Mouse (Mus musculus) forebrain, embryonic 14.5 days (tissue): ENCODE measurements at regions not wholly inside any gene's neighbourhood (a gene's known extent, or its start where the extent isn't known, plus 50 kb on each side); places are given as distances from the start of the nearest gene placed in this dataset. TPM values are rescaled to one million over a fixed set of nuclear protein-coding genes. Genes with fewer than 3 reads are reported as not detected.

ENCODE experiments used
- ATAC-seq: fragments of 200-750 bp; cut with Nextera tagmentation; 2 replicates; pipeline ENCODE4 v1.8.0; 2017; ENCODE audit warnings: mild to moderate bottlenecking, moderate library complexity
- DNase-seq: peaks from one replicate; pipeline ENCODE4 v3.0.0-alpha.2; 2015; ENCODE audit warnings: low spot score
- H3K27ac ChIP-seq: fragments of 300-500 bp; sonication (generic); 2 replicates; pipeline ENCODE4 v1.5.1; 2014; ENCODE audit warnings: low read depth, mild to moderate bottlenecking, control low read depth, low read length, moderate library complexity
- H3K27me3 ChIP-seq: fragments of 300-500 bp; sonication (generic); replicated peaks from 2 replicates; pipeline ENCODE4 v1.6.1; 2014; ENCODE audit warnings: low read length, control low read depth, mixed read lengths; ENCODE audit not compliant: control insufficient read depth, insufficient read depth
- H3K36me3 ChIP-seq: fragments of 300-500 bp; sonication (generic); 2 replicates; pipeline ENCODE4 v1.6.1; 2014; ENCODE audit warnings: low read length, control low read depth; ENCODE audit not compliant: control insufficient read depth, insufficient read depth
- H3K4me1 ChIP-seq: fragments of 300-500 bp; sonication (generic); 2 replicates; pipeline ENCODE4 v1.6.1; 2014; ENCODE audit warnings: antibody characterized with exemption, low read length, control low read depth; ENCODE audit not compliant: control insufficient read depth, insufficient read depth
- H3K4me2 ChIP-seq: fragments of 300-500 bp; sonication (generic); 2 replicates; pipeline ENCODE4 v1.6.1; 2014; ENCODE audit warnings: mild to moderate bottlenecking, control low read depth, low read length
- H3K4me3 ChIP-seq: fragments of 300-500 bp; sonication (generic); 2 replicates; pipeline ENCODE4 v1.5.1; 2014; ENCODE audit warnings: low read depth, low read length, control low read depth
- H3K9ac ChIP-seq: fragments of 300-500 bp; sonication (generic); 2 replicates; pipeline ENCODE4 v1.6.1; 2014; ENCODE audit warnings: mild to moderate bottlenecking, low read length, control low read depth, moderate library complexity
- H3K9me3 ChIP-seq: fragments of 300-500 bp; sonication (generic); replicated peaks from 2 replicates; pipeline ENCODE4 v1.6.1; 2016; ENCODE audit warnings: low read length, control low read depth, mixed read lengths; ENCODE audit not compliant: control insufficient read depth
- WGBS: fragments of 180-500 bp; shearing (Covaris S2); extraction: QIAGEN DNeasy Blood & Tissue Kit; methylation state at CpG from one replicate; pipeline ENCODE4 v1.1.7; 2014; 5-methylcytosine and 5-hydroxymethylcytosine counted together
- microRNA-seq: library from miRNA; unstranded; fragments of <30 nt; microRNA quantifications from one replicate; pipeline ENCODE4, GENCODE M21; 2016

DNA sequence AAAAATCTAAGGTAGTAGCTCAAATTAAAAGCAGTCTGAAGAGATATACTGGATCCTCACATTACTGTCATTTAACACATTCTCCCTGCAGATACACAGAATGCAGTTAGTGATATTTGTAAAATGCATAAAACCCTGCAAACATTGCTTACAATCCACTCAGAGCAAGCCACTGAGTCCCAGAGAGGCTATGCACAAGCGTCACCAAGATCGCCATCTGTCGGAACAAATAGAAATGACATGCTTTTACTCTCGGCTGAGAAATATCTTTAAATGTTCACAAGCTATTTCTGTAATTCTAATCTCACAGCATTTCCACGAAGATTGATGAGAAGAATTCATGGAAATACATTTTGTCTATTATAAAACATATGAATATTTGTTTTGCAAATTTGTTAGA lies 139.7 kb upstream of the Steap4 start:
- DNase-seq (peak; percentile 62), ATAC-seq (0 out of 2 replicates have a peak, but pooled peaks have one; percentile 50)
- no peak overlapping the region for H3K27ac ChIP-seq
- no peak overlapping the region for H3K4me3 ChIP-seq
- no peaks in the 10 kb centered on the region for H3K36me3 ChIP-seq
- H3K9ac ChIP-seq: no peak overlapping the region
- H3K9me3 ChIP-seq: no peaks in the 10 kb centered on the region
- H3K4me1 ChIP-seq: no peaks in the 10 kb centered on the region
- H3K27me3 ChIP-seq: no peaks in the 10 kb centered on the region
- no peak overlapping the region for H3K4me2 ChIP-seq
- WGBS: 41% methylated on average over 5 of the region's 5 CpGs

DNA sequence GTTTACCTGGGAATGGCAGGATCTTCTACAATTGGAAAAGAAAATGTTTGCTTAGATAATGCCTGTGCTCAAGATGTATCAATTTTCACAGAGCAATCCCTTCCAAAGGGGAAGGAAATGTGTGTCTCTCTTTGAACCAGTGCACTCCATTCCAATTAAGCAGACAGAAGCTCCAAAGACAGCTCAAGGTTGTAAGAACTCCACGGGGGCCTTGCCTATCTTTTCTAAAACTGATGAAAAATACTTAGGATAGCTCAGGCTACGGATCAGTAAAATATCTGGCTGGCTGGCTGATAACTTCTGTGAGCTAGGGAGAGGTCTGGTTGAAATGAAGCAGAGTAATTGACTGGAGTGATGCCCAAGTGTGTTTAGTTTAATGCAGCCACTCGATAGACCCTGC lies 138.6 kb upstream of the Steap4 start:
- H3K9ac ChIP-seq: no peak overlapping the region
- H3K9me3 ChIP-seq: no peaks in the 10 kb centered on the region
- no peak overlapping the region for H3K4me2 ChIP-seq
- no peak overlapping the region for H3K4me3 ChIP-seq
- no peaks in the 10 kb centered on the region for H3K27me3 ChIP-seq
- H3K27ac ChIP-seq: no peak overlapping the region
- no peaks in the 10 kb centered on the region for H3K36me3 ChIP-seq
- no peak for DNase-seq
- 71% methylated on average over 3 of the region's 3 CpGs for WGBS
- no peak for ATAC-seq
- no peaks in the 10 kb centered on the region for H3K4me1 ChIP-seq

GRCm38 (mm10) chr5:7829618-7830017 lies 130.6 kb upstream of the Steap4 start:
- Histone ChIP-seq H3K9ac (no peak overlapping the region), H3K9me3 (no peaks in the 10 kb centered on the region), H3K4me3 (no peak overlapping the region), H3K36me3 (no peaks in the 10 kb centered on the region), H3K27ac (no peak overlapping the region), H3K27me3 (no peaks in the 10 kb centered on the region), H3K4me1 (no peaks in the 10 kb centered on the region), H3K4me2 (no peak overlapping the region)
- DNase-seq: no peak
- 74% methylated on average over 3 of the region's 3 CpGs for WGBS
- no peak for ATAC-seq

GRCm38 (mm10) chr5:7833812-7834211 lies 126.4 kb upstream of the Steap4 start:
- Histone ChIP-seq H3K27ac (no peak overlapping the region), H3K9ac (no peak overlapping the region), H3K4me3 (no peak overlapping the region), H3K27me3 (no peaks in the 10 kb centered on the region), H3K4me2 (no peak overlapping the region), H3K36me3 (no peaks in the 10 kb centered on the region), H3K9me3 (no peaks in the 10 kb centered on the region), H3K4me1 (no peaks in the 10 kb centered on the region)
- DNase-seq: no peak
- WGBS: 96% methylated on average over 1 of the region's 1 CpGs
- ATAC-seq: no peak

- WGBS: 92% methylated on average over 2 of the region's 2 CpGs
Observed at GRCm38 (mm10) chr5:7863047-7863446, 97.2 kb upstream of the Steap4 start.

DNA sequence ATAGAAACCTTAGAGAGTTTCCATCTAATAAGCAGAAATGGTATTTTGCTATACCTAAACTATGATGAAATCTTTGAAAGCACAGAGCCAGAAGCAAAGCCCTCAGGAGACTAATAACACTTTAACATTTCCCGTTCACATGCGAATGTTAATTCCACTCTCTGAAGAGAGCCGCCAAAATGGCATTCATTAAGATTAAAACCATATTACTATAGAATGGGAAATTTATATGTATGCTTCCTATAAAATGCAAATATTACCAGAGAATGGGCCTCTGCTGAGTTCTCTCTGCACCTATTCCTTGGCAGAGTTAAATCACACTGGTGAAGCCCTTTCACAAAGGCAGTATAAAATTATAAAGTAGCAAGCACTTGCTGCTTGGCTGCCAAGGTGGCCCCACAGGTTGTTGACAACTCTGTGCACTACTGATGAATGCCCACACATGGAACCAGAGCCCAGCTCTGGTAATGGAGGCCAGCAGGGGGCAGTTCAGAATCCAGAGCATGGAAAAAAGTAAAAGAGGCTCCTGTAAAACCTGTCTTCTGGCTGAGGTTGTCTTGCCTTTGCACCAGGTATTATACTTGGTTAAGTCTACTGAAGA lies 94.1 kb upstream of the Steap4 start:
- DNase-seq (no peak), ATAC-seq (no peak)
- H3K4me3 ChIP-seq: no peak overlapping the region
- H3K9me3 ChIP-seq: no peaks in the 10 kb centered on the region
- no peak overlapping the region for H3K27ac ChIP-seq
- no peaks in the 10 kb centered on the region for H3K4me1 ChIP-seq
- 88% methylated on average over 3 of the region's 3 CpGs for WGBS
- H3K27me3 ChIP-seq: no peaks in the 10 kb centered on the region
- H3K36me3 ChIP-seq: no peaks in the 10 kb centered on the region
- no peak overlapping the region for H3K4me2 ChIP-seq
- no peak overlapping the region for H3K9ac ChIP-seq

More at GRCm38 (mm10) chr5:7863047-7863446, 97.2 kb upstream of the Steap4 start:
- Histone ChIP-seq H3K4me3 (no peak overlapping the region), H3K27me3 (no peaks in the 10 kb centered on the region), H3K9me3 (no peaks in the 10 kb centered on the region), H3K27ac (no peak overlapping the region), H3K9ac (no peak overlapping the region), H3K36me3 (no peaks in the 10 kb centered on the region), H3K4me1 (no peaks in the 10 kb centered on the region), H3K4me2 (no peak overlapping the region)
- no peak for ATAC-seq
- no peak for DNase-seq

- Histone ChIP-seq H3K36me3 (no peaks in the 10 kb centered on the region), H3K4me1 (no peaks in the 10 kb centered on the region), H3K4me3 (no peak overlapping the region), H3K4me2 (no peak overlapping the region), H3K27me3 (no peaks in the 10 kb centered on the region), H3K9me3 (no peaks in the 10 kb centered on the region), H3K27ac (no peak overlapping the region), H3K9ac (no peak overlapping the region)
- ATAC-seq (no peak), DNase-seq (peak; percentile 71)
- WGBS: 72% methylated on average over 3 of the region's 3 CpGs
Observed at GRCm38 (mm10) chr5:7899537-7899936, 60.7 kb upstream of the Steap4 start.

Small RNA genes in the stretch of these regions (microRNA-seq; reads per million reads assigned to microRNA genes)
- gene Gm22196: not detected
